Mouse (Mus musculus) stomach, postnatal 0 days (tissue): ENCODE measurements at regions not wholly inside any gene's neighbourhood (a gene's known extent, or its start where the extent isn't known, plus 50 kb on each side); places are given as distances from the start of the nearest gene placed in this dataset.

Source experiments
- ATAC-seq: fragments of 200-750 bp; cut with Nextera tagmentation; 2 replicates; pipeline ENCODE4 v1.8.0; 2017; ENCODE audit not compliant: low FRiP score, low TSS enrichment
- DNase-seq: peaks from one replicate; pipeline ENCODE4 v3.0.0-alpha.2; 2016; ENCODE audit warnings: low spot score
- H3K27ac ChIP-seq: fragments of 300-500 bp; sonication (generic); replicated peaks from 2 replicates; pipeline ENCODE4 v1.5.1; 2014; ENCODE audit warnings: mild to moderate bottlenecking, control low read depth
- H3K27me3 ChIP-seq: fragments of 300-500 bp; sonication (generic); 2 replicates; pipeline ENCODE4 v1.6.1; 2014; ENCODE audit warnings: low read length; ENCODE audit not compliant: control insufficient read depth, insufficient read depth
- H3K36me3 ChIP-seq: fragments of 300-500 bp; sonication (generic); 2 replicates; pipeline ENCODE4 v1.6.1; 2014; ENCODE audit warnings: low read length, mixed read lengths; ENCODE audit not compliant: control insufficient read depth, insufficient read depth
- H3K4me1 ChIP-seq: fragments of 300-500 bp; sonication (generic); replicated peaks from 2 replicates; pipeline ENCODE4 v1.6.1; 2014; ENCODE audit warnings: antibody characterized with exemption; ENCODE audit not compliant: control insufficient read depth, insufficient read depth
- H3K4me2 ChIP-seq: fragments of 300-500 bp; sonication (generic); replicated peaks from 2 replicates; pipeline ENCODE4 v1.6.1; 2014; ENCODE audit warnings: low read depth, mild to moderate bottlenecking, control low read depth, moderate library complexity
- H3K4me3 ChIP-seq: fragments of 300-500 bp; sonication (generic); 2 replicates; pipeline ENCODE4 v1.5.1; 2014; ENCODE audit warnings: low read depth, low read length, control low read depth
- H3K9ac ChIP-seq: fragments of 300-500 bp; sonication (generic); 2 replicates; pipeline ENCODE4 v1.6.1; 2014; ENCODE audit warnings: mild to moderate bottlenecking, low read length, control low read depth, mixed read lengths
- H3K9me3 ChIP-seq: fragments of 300-500 bp; sonication (generic); 2 replicates; pipeline ENCODE4 v1.6.1; 2016; ENCODE audit warnings: low read length; ENCODE audit not compliant: control insufficient read depth
- CTCF ChIP-seq: IDR thresholded peaks from 2 replicates; pipeline ENCODE4 v1.5.1; 2016; ENCODE audit warnings: antibody characterized with exemption, low read depth, mild to moderate bottlenecking, moderate library complexity
- EP300 ChIP-seq: optimal IDR thresholded peaks from 2 replicates; pipeline ENCODE3; 2016; ENCODE audit warnings: antibody characterized with exemption
- WGBS: fragments of 180-500 bp; shearing (Covaris S2); extraction: QIAGEN DNeasy Blood & Tissue Kit; methylation state at CpG from one replicate; pipeline ENCODE4 v1.1.7; 2014; 5-methylcytosine and 5-hydroxymethylcytosine counted together

GRCm38 (mm10) chr2:145047743-145048142, 119.8 kb upstream of the Slc24a3 start:
- DNase-seq (no peak), ATAC-seq (no peak)
- Histone ChIP-seq H3K4me3 (no peak overlapping the region), H3K9me3 (no peaks in the 10 kb centered on the region), H3K4me2 (no peak overlapping the region), H3K9ac (no peak overlapping the region), H3K4me1 (no peaks in the 10 kb centered on the region), H3K27me3 (no peaks in the 10 kb centered on the region), H3K36me3 (no peaks in the 10 kb centered on the region), H3K27ac (no peak overlapping the region)
- 70% methylated on average over 2 of the region's 2 CpGs for WGBS
- no peak for TF ChIP-seq CTCF
- no peak for TF ChIP-seq EP300

DNA sequence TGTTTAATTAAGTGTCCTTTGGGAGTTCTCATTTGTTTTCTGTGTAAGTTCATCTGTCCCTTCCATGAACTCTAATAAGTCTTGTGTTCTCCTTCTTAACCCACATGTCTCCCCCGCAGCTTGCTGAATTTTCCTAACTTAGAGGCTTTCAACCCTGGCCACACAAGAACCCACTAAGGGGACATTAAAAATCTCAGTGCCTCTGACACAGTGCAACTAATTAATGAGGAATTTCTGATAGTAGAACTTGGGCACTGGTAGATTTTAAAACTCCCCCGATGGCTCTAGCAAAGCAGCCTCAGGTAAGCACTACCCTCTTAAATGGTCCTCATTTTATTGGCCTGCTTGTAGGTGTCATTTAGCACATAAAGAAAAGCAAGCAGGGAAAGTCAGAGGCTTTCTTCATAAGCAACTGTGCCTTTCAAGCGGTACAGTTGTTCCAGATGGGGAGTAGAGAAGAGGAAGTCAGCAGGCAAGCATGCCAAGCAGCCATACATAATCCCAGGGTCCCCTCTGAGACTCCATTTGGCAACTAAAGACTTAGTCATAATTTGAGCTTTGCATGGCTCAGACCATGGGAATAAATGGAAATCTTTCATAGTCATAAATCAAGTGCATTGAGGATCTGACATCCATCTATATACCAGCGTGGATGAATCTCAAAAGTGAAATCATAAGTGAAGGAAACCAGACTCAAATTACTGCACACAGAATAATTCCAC, 117.7 kb upstream of the Slc24a3 start:
- no peak overlapping the region for H3K27ac ChIP-seq
- H3K36me3 ChIP-seq: no peaks in the 10 kb centered on the region
- no peak for DNase-seq
- no peaks in the 10 kb centered on the region for H3K27me3 ChIP-seq
- no peak overlapping the region for H3K9ac ChIP-seq
- no peak overlapping the region for H3K4me3 ChIP-seq
- no peak for TF ChIP-seq EP300
- H3K4me1 ChIP-seq: no peaks in the 10 kb centered on the region
- 63% methylated on average over 4 of the region's 4 CpGs for WGBS
- H3K4me2 ChIP-seq: no peak overlapping the region
- H3K9me3 ChIP-seq: no peaks in the 10 kb centered on the region
- ATAC-seq: no peak

DNA sequence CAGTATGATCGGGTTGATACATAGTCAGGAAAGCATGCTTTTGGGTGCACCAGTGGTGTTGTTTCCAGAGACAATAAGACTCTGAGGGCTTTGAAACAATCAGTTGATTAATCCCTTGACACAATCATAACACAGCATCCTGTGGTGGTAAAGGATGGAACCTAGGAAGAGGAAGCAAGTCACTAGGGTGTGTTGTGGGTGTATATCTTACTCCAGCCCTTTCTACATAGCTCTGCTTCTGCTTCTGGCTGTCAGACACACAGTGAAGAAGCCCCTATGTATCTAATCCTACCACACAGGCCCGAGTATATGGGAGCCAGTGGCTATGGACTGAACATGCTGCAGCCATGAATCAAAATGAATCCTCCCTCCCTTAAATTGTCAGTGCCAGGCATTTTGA, 115.1 kb upstream of the Slc24a3 start:
- no peak overlapping the region for H3K4me2 ChIP-seq
- TF ChIP-seq CTCF: no peak
- TF ChIP-seq EP300: no peak
- H3K36me3 ChIP-seq: no peaks in the 10 kb centered on the region
- no peak for DNase-seq
- no peaks in the 10 kb centered on the region for H3K4me1 ChIP-seq
- no peak overlapping the region for H3K27ac ChIP-seq
- H3K27me3 ChIP-seq: no peaks in the 10 kb centered on the region
- no peak for ATAC-seq
- WGBS: 64% methylated on average over 2 of the region's 2 CpGs
- H3K9me3 ChIP-seq: no peaks in the 10 kb centered on the region
- H3K9ac ChIP-seq: no peak overlapping the region
- no peak overlapping the region for H3K4me3 ChIP-seq

DNA sequence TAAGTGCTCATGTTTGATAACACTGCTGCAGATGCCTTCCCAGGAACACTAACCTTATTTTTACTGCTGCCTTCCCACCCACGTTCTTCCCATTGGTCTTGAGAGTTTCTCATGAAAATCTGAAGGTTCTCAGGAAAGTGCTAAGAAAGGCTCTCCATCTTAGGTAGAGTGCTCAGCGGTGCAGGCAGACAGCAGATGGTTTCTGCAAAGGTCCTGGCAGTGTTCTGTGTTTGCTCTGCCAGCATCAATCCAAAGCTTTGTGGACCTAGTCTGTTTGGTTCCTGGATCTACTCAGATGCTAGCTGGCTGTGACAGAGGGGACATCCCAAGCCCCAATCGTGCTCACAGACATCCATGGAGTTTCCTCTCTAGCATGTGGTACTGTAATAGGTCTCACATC, 111.3 kb upstream of the Slc24a3 start:
- Histone ChIP-seq H3K4me2 (no peak overlapping the region), H3K27ac (no peak overlapping the region; the same call in 1 of the 2 replicates), H3K9ac (no peak overlapping the region), H3K4me1 (no peaks in the 10 kb centered on the region), H3K27me3 (no peaks in the 10 kb centered on the region), H3K9me3 (no peaks in the 10 kb centered on the region), H3K4me3 (no peak overlapping the region), H3K36me3 (no peaks in the 10 kb centered on the region)
- TF ChIP-seq CTCF: no peak
- WGBS: 51% methylated on average over 3 of the region's 3 CpGs
- DNase-seq (no peak), ATAC-seq (no peak)

- Histone ChIP-seq H3K4me1 (no peaks in the 10 kb centered on the region), H3K4me3 (no peak overlapping the region), H3K36me3 (no peaks in the 10 kb centered on the region), H3K9me3 (no peaks in the 10 kb centered on the region), H3K9ac (no peak overlapping the region), H3K27me3 (no peaks in the 10 kb centered on the region), H3K27ac (no peak overlapping the region), H3K4me2 (no peak overlapping the region)
- DNase-seq (no peak), ATAC-seq (no peak)
- WGBS: 51% methylated on average over 5 of the region's 5 CpGs
- TF ChIP-seq CTCF (no peak), EP300 (no peak)
These were observed 110.8 kb upstream of the Slc24a3 start for GRCm38 (mm10) chr2:145056762-145057161.

DNA sequence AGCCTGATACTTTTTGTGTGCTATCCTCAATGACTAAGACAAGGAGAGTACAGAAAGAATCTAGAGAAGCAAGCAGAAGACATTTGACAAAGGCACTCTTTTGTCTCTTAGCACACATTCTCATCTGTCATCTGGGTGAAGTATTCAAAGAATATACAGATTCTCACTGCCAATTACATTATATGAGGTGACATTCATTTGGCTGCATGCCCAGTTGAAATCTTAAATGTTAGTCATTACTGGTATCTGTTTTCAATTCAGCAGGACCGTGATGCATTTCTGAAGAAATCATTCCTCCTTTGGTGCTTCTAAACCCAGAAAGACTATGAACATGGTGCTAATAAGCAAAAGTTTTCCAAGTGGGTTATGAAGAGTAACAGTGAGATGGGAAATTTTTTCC, 97.6 kb upstream of the Slc24a3 start:
- no peak for ATAC-seq
- no peaks in the 10 kb centered on the region for H3K27me3 ChIP-seq
- no peak overlapping the region for H3K9ac ChIP-seq
- H3K36me3 ChIP-seq: no peaks in the 10 kb centered on the region
- no peak overlapping the region for H3K4me2 ChIP-seq
- no peaks in the 10 kb centered on the region for H3K4me1 ChIP-seq
- no peak overlapping the region for H3K4me3 ChIP-seq
- no peak for DNase-seq
- TF ChIP-seq EP300 (no peak), CTCF (no peak)
- WGBS: 57% methylated on average over 1 of the region's 1 CpGs
- H3K9me3 ChIP-seq: no peaks in the 10 kb centered on the region
- no peak overlapping the region for H3K27ac ChIP-seq
